Mouse (Mus musculus) cortical plate, adult 2 months (tissue): ENCODE measurements around the gene Kif3c. TPM values are rescaled to one million over a fixed set of nuclear protein-coding genes. Genes with fewer than 3 reads are reported as not detected.

ENCODE experiments used
- H3K27ac ChIP-seq: fragments of 200-500 bp; 2 replicates; pipeline ENCODE4 v1.5.1; 2012; ENCODE audit warnings: low read length, control low read depth, inconsistent platforms; ENCODE audit not compliant: insufficient read depth
- H3K4me1 ChIP-seq: fragments of 200-500 bp; 2 replicates; pipeline ENCODE4 v1.6.1; 2011; ENCODE audit warnings: low read length; ENCODE audit not compliant: control insufficient read depth, insufficient read depth
- H3K4me3 ChIP-seq: fragments of 200-500 bp; 2 replicates; pipeline ENCODE4 v1.5.1; 2011; ENCODE audit warnings: mild to moderate bottlenecking, low read length, control low read depth; ENCODE audit not compliant: insufficient read depth
- CTCF ChIP-seq: fragments of 200-500 bp; IDR thresholded peaks from 2 replicates; pipeline ENCODE4 v1.5.1; 2011; ENCODE audit warnings: mild to moderate bottlenecking, control low read depth, low read length; ENCODE audit not compliant: insufficient read depth; ENCODE audit errors: extremely low read depth
- POLR2A ChIP-seq: fragments of 200-500 bp; IDR thresholded peaks from 2 replicates; pipeline ENCODE4 v1.6.1; 2011; ENCODE audit warnings: mild to moderate bottlenecking, low read length, control low read depth; ENCODE audit not compliant: insufficient read depth; ENCODE audit errors: extremely low read depth
- polyA plus RNA-seq: library from polyadenylated mRNA; depleted of rRNA; stranded (reverse); fragments of >200 nt; gene quantifications from 2 replicates; pipeline ENCODE4 v1.2.3, GENCODE M21; 2012

Gene Kif3c
- polyA plus RNA-seq, 1 experiment: 130 TPM

- H3K27ac ChIP-seq: peak overlapping the region; percentile 94; the same call in 1 of the 2 replicates
- TF ChIP-seq POLR2A (no peak), CTCF (no peak)
- H3K4me3 ChIP-seq: peak overlapping the region; percentile 75
- H3K4me1 ChIP-seq: peaks cover 10% of the 10 kb centered on the region
These were observed 1.4 kb downstream of the Kif3c start for GRCm38 (mm10) chr12:3366190-3366956.

DNA sequence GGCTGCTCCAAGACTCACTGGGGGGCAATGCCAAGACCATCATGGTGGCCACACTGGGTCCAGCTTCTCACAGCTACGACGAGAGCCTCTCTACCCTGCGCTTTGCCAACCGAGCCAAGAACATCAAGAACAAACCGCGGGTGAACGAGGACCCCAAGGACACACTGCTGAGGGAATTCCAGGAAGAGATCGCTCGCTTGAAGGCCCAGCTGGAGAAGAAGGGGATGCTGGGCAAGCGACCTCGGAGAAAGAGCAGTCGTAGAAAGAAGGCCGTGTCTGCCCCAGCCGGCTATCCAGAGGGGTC, 2.0 kb downstream of the Kif3c start:
- TF ChIP-seq CTCF (no peak), POLR2A (no peak)
- Histone ChIP-seq H3K4me1 (peaks cover 10% of the 10 kb centered on the region), H3K27ac (no peak overlapping the region), H3K4me3 (peak overlapping the region; percentile 75)

DNA sequence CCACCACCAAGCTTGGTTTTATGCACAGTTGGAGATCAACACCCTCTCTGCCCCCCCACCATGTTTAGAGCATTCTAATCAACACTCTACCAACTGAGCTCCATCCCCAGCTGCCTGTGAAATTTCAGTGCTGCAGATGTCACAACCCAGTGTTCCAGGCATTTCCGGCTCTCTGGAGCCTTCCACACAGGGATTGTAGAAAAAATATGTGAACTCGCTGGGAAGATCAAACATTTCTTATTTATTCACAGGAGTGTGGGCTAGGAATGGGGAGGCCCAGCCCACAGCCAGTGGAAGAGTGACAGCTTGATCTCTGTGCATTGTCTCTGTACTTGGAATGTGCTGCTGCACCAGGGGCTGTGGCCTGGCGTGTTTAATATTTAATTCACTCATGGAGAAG, 3.8 kb downstream of the Kif3c start:
- peaks cover 13% of the 10 kb centered on the region for H3K4me1 ChIP-seq
- TF ChIP-seq POLR2A: no peak
- TF ChIP-seq CTCF: no peak
- no peak overlapping the region; the same call in 1 of the 2 replicates for H3K27ac ChIP-seq
- peak overlapping the region; percentile 75 for H3K4me3 ChIP-seq

- peak overlapping the region; percentile 54 for H3K27ac ChIP-seq
- H3K4me1 ChIP-seq: peaks cover 15% of the 10 kb centered on the region
- no peak for TF ChIP-seq CTCF
- TF ChIP-seq POLR2A: no peak
- peak overlapping the region; percentile 24 for H3K4me3 ChIP-seq
These were observed 6.3 kb downstream of the Kif3c start for GRCm38 (mm10) chr12:3370979-3371925.

- H3K4me3 ChIP-seq: 0 out of 2 replicates have a peak overlapping the region, but pooled peaks have one; percentile 9
- H3K27ac ChIP-seq: peak overlapping the region; percentile 14
- TF ChIP-seq CTCF (no peak), POLR2A (no peak)
- H3K4me1 ChIP-seq: peaks cover 15% of the 10 kb centered on the region
These were observed 7.1 kb downstream of the Kif3c start for GRCm38 (mm10) chr12:3371991-3372390.

DNA sequence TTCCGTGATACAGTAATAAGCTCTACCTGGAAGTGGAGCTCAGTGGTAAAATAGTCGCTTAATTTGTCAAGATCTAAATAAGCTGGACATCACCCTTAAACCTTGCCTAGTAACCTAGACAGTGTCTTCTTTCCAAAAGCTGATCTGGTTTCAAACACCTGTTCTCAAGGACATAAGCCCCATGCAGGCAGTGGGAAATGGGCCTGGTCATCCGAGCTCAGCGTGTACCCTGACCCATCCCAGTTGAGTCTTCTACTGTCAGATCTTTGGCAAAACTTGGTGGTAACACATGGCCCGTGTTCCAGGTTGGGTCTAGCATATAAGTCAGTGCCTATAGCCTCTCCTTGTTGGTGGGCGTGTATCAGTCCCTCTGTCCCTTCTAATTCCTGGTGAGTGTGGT, 8.6 kb downstream of the Kif3c start:
- H3K27ac ChIP-seq: no peak overlapping the region
- TF ChIP-seq POLR2A (no peak), CTCF (no peak)
- no peak overlapping the region for H3K4me3 ChIP-seq
- peaks cover 17% of the 10 kb centered on the region for H3K4me1 ChIP-seq

DNA sequence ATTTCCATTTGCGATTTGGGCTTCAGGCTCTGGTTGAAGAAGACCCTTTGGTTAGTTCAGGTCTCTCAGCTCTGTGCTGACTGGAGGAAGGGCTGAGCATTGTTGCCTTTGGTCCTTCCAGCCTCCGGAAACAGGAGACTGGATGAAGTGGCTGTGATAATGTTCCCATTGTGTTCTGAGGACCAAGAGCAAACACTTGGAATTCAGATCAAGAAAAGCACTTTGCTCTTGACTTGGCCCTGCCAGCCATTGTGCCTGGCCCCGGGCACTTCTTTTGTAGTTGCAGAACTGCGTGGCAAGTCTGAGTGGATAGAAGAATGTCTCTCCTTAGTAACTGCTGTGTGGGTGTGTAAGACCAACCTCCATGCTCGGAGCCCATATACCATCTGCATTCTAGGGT, 9.6 kb downstream of the Kif3c start:
- no peak for TF ChIP-seq CTCF
- TF ChIP-seq POLR2A: no peak
- H3K4me1 ChIP-seq: peaks cover 17% of the 10 kb centered on the region
- no peak overlapping the region for H3K4me3 ChIP-seq

DNA sequence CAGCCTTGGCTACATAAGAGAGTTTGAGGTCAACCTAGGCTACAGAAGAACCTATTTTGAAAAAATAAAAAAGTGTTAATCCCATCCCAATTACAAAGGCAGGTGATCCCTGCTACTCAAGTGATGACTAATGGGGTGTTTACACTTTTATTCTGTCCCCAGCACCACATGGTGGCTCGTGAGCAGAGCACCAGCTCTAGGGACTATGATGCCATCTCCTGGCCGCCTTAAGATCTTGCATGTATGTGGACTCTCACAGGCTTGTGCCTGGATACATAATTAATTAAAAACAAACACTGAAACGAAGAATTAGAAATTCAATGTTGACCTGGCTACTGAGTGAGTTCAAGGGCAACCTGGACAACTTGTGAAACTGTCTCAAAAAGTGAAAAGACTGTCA, 12.3 kb downstream of the Kif3c start:
- no peak for TF ChIP-seq POLR2A
- 0 out of 2 replicates have a peak, but pooled peaks have one; percentile 9 for TF ChIP-seq CTCF
- no peak overlapping the region for H3K4me3 ChIP-seq
- H3K4me1 ChIP-seq: peaks cover 6% of the 10 kb centered on the region
- H3K27ac ChIP-seq: no peak overlapping the region

More for the DNA sequence above, 9.6 kb downstream of the Kif3c start:
- no peak overlapping the region for H3K27ac ChIP-seq

DNA sequence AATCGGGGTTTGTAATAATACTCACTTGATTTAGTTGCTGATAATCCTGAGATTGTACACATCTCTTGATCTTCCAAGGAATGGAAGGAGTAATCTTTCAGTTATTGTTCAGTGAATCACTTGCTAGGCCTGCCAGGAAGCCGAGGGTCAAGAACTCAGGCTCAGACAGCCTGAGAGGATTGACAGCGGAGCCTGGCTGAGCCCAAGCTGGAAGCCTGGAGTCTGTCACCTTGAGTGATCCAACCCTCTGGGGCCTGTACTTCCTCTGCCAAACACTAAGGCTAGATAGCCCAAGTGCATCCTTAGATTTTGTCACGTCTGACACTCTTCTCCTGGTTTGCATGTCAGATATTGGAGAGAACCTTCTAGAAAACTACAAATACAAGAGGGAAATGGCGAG, 12.8 kb downstream of the Kif3c start:
- peaks cover 6% of the 10 kb centered on the region for H3K4me1 ChIP-seq
- no peak overlapping the region for H3K4me3 ChIP-seq
- no peak overlapping the region for H3K27ac ChIP-seq
- TF ChIP-seq CTCF (no peak), POLR2A (no peak)
